21 mouse cellular contexts compared by ENCODE assay signal in the genomic region with DNA sequence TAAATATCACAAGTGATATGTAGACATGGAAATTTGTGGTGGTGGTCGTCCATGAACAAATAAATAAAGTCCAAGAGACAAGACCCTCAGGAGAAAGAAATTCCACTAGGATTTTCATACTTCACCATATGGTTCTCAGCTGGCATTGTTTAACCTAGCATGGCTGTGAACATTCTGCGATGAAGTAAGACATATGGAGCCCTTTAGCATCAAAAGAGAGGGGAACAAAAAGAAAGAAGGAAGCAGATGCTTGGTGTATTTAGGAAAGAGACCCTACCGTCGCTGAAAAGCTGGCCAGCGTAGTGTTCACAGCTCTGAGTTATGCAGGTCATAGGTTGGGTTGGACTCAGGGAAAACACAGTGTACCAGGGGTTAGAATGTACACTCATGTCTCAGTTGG.
DNase-seq lines count a peak whose midpoint lies in the region; ATAC-seq lines count a peak whose summit lies in the region.
"Had no signal": no experiment of that assay in that cellular context is flagged by ENCODE, and none has a peak within 500 bp of the region (broad histone marks: within the 10 kb centered on the region; RNA-seq: fewer than 3 reads in every experiment).

No protein-coding gene starts in this region.

- H3K4me1 ChIP-seq in forebrain, embryonic 14.5 days (ENCODE audit: control insufficient read depth, insufficient read depth, low read length), result no peaks in the 10 kb centered on the region
- no peaks in the 10 kb centered on the region for H3K4me1 ChIP-seq in forebrain, embryonic 11.5 days (replicated peaks; ENCODE audit: control insufficient read depth, insufficient read depth, low read length)
- H3K4me1 ChIP-seq in midbrain, embryonic 11.5 days (ENCODE audit: control insufficient read depth, insufficient read depth, low read length), result no peaks in the 10 kb centered on the region
- no peaks in the 10 kb centered on the region for H3K4me1 ChIP-seq in midbrain, embryonic 14.5 days (ENCODE audit: control insufficient read depth, insufficient read depth, low read length)
- H3K4me1 ChIP-seq in forebrain, embryonic 16.5 days (replicated peaks; ENCODE audit: control insufficient read depth, insufficient read depth, low read length), result no peaks in the 10 kb centered on the region
- H3K4me1 ChIP-seq: heart, embryonic 12.5 days; hindbrain, embryonic 10.5 days; hindbrain, embryonic 15.5 days had no signal

- DNase-seq in forebrain, embryonic 14.5 days (ENCODE audit: low spot score), result peak; percentile 67
- DNase-seq in forebrain, embryonic 11.5 days (ENCODE audit: low spot score), result no peak
- DNase-seq in midbrain, embryonic 11.5 days (ENCODE audit: low spot score, missing footprints), result no peak
- DNase-seq in midbrain, embryonic 14.5 days, result no peak
- DNase-seq in ovary, postnatal 36 days (ENCODE audit: low spot score), result no peak
- no peak for DNase-seq in layer of hippocampus, postnatal 36 days
- DNase-seq: adrenal gland, adult 2 months; adrenal gland, postnatal 25 days; cerebellum, adult 11 months; cerebellum, adult 8-10 months; cerebellum, postnatal 14 days; gastrocnemius, adult 2 months; gastrocnemius, postnatal 25 days; kidney, adult 11 months; kidney, adult 9 months had no signal

- no peak overlapping the region for H3K4me2 ChIP-seq in forebrain, embryonic 14.5 days (ENCODE audit: low read length)
- H3K4me2 ChIP-seq in forebrain, embryonic 11.5 days (ENCODE audit: low read depth, low read length, severe bottlenecking), result no peak overlapping the region
- no peak overlapping the region for H3K4me2 ChIP-seq in midbrain, embryonic 11.5 days
- H3K4me2 ChIP-seq in midbrain, embryonic 14.5 days (ENCODE audit: low read length), result no peak overlapping the region
- no peak overlapping the region for H3K4me2 ChIP-seq in forebrain, embryonic 16.5 days (ENCODE audit: low read length)
- H3K4me2 ChIP-seq: embryonic facial prominence, embryonic 13.5 days; heart, embryonic 12.5 days; hindbrain, embryonic 15.5 days had no signal

- H3K4me3 ChIP-seq in forebrain, embryonic 14.5 days (ENCODE audit: low read depth, low read length), result no peak overlapping the region
- H3K4me3 ChIP-seq in forebrain, embryonic 11.5 days (ENCODE audit: low read depth, low read length), result no peak overlapping the region
- no peak overlapping the region for H3K4me3 ChIP-seq in midbrain, embryonic 11.5 days (ENCODE audit: low read depth, low read length)
- H3K4me3 ChIP-seq in midbrain, embryonic 14.5 days (replicated peaks; ENCODE audit: low read depth, low read length), result no peak overlapping the region
- H3K4me3 ChIP-seq in forebrain, embryonic 16.5 days (replicated peaks; ENCODE audit: low read length), result no peak overlapping the region
- H3K4me3 ChIP-seq: embryonic facial prominence, embryonic 13.5 days; gastrocnemius, adult 2 months; heart, embryonic 12.5 days; hindbrain, embryonic 10.5 days; hindbrain, embryonic 15.5 days had no signal

- ATAC-seq in forebrain, embryonic 14.5 days, result peak; percentile 85
- ATAC-seq in forebrain, embryonic 11.5 days (replicated peaks; ENCODE audit: low FRiP score), result no peak
- ATAC-seq in midbrain, embryonic 11.5 days (ENCODE audit: low FRiP score), result 0 out of 2 replicates have a peak, but pooled peaks have one; percentile 57
- ATAC-seq in midbrain, embryonic 14.5 days (ENCODE audit: low FRiP score, low TSS enrichment), result no peak
- ATAC-seq in forebrain, embryonic 16.5 days, result peak; percentile 90
- ATAC-seq: inflammation-experienced regulatory T-cells, adult 6 months had no signal

- no peaks in the 10 kb centered on the region for H3K9me3 ChIP-seq in forebrain, embryonic 14.5 days (replicated peaks; ENCODE audit: control insufficient read depth, low read length)
- H3K9me3 ChIP-seq in forebrain, embryonic 11.5 days (ENCODE audit: control insufficient read depth, low read length), result no peaks in the 10 kb centered on the region
- no peaks in the 10 kb centered on the region for H3K9me3 ChIP-seq in midbrain, embryonic 11.5 days (ENCODE audit: control insufficient read depth, low read length)
- no peaks in the 10 kb centered on the region for H3K9me3 ChIP-seq in midbrain, embryonic 14.5 days (ENCODE audit: control insufficient read depth, low read length)
- no peaks in the 10 kb centered on the region for H3K9me3 ChIP-seq in forebrain, embryonic 16.5 days (ENCODE audit: control insufficient read depth, low read length)
- H3K9me3 ChIP-seq: embryonic facial prominence, embryonic 13.5 days; heart, embryonic 12.5 days; hindbrain, embryonic 10.5 days; hindbrain, embryonic 15.5 days had no signal

- H3K9ac ChIP-seq in forebrain, embryonic 14.5 days (ENCODE audit: low read length), result no peak overlapping the region
- H3K9ac ChIP-seq in forebrain, embryonic 11.5 days (ENCODE audit: low read length), result no peak overlapping the region
- no peak overlapping the region for H3K9ac ChIP-seq in midbrain, embryonic 11.5 days (ENCODE audit: low read length)
- H3K9ac ChIP-seq in midbrain, embryonic 14.5 days (replicated peaks; ENCODE audit: low read length), result no peak overlapping the region
- no peak overlapping the region for H3K9ac ChIP-seq in forebrain, embryonic 16.5 days (replicated peaks; ENCODE audit: low read depth, low read length)
- H3K9ac ChIP-seq: embryonic facial prominence, embryonic 13.5 days; heart, embryonic 12.5 days; hindbrain, embryonic 15.5 days had no signal

- WGBS in forebrain, embryonic 14.5 days, result 43% methylated on average over 5 of the region's 5 CpGs
- 64% methylated on average over 5 of the region's 5 CpGs for WGBS in forebrain, embryonic 11.5 days
- 58% methylated on average over 5 of the region's 5 CpGs for WGBS in midbrain, embryonic 11.5 days
- 60% methylated on average over 5 of the region's 5 CpGs for WGBS in midbrain, embryonic 14.5 days
- 27% methylated on average over 5 of the region's 5 CpGs for WGBS in forebrain, embryonic 16.5 days

- no peaks in the 10 kb centered on the region for H3K36me3 ChIP-seq in forebrain, embryonic 14.5 days (ENCODE audit: control insufficient read depth, insufficient read depth, low read length)
- no peaks in the 10 kb centered on the region for H3K36me3 ChIP-seq in forebrain, embryonic 11.5 days (ENCODE audit: control insufficient read depth, insufficient read depth, low read length)
- no peaks in the 10 kb centered on the region for H3K36me3 ChIP-seq in midbrain, embryonic 11.5 days (ENCODE audit: control insufficient read depth, insufficient read depth, low read length)
- no peaks in the 10 kb centered on the region for H3K36me3 ChIP-seq in midbrain, embryonic 14.5 days (ENCODE audit: control insufficient read depth, insufficient read depth, low read length)
- H3K36me3 ChIP-seq in forebrain, embryonic 16.5 days (ENCODE audit: control insufficient read depth, insufficient read depth), result no peaks in the 10 kb centered on the region
- H3K36me3 ChIP-seq: embryonic facial prominence, embryonic 13.5 days; heart, embryonic 12.5 days; hindbrain, embryonic 10.5 days; hindbrain, embryonic 15.5 days had no signal

- H3K27ac ChIP-seq in forebrain, embryonic 14.5 days (ENCODE audit: low read depth, low read length), result no peak overlapping the region
- no peak overlapping the region for H3K27ac ChIP-seq in forebrain, embryonic 11.5 days (ENCODE audit: low read depth, low read length)
- H3K27ac ChIP-seq in midbrain, embryonic 11.5 days (ENCODE audit: low read depth, low read length), result no peak overlapping the region
- H3K27ac ChIP-seq in midbrain, embryonic 14.5 days (replicated peaks; ENCODE audit: low read depth, low read length), result no peak overlapping the region
- no peak overlapping the region for H3K27ac ChIP-seq in forebrain, embryonic 16.5 days (ENCODE audit: low read length)
- H3K27ac ChIP-seq: embryonic facial prominence, embryonic 13.5 days; gastrocnemius, adult 2 months; hindbrain, embryonic 10.5 days; hindbrain, embryonic 15.5 days had no signal

- H3K27me3 ChIP-seq in forebrain, embryonic 14.5 days (replicated peaks; ENCODE audit: control insufficient read depth, insufficient read depth, low read length), result no peaks in the 10 kb centered on the region
- no peaks in the 10 kb centered on the region for H3K27me3 ChIP-seq in forebrain, embryonic 11.5 days (ENCODE audit: control insufficient read depth, insufficient read depth, low read length)
- H3K27me3 ChIP-seq in midbrain, embryonic 11.5 days (ENCODE audit: control insufficient read depth, insufficient read depth, low read length), result no peaks in the 10 kb centered on the region
- H3K27me3 ChIP-seq in midbrain, embryonic 14.5 days (ENCODE audit: control insufficient read depth, insufficient read depth, low read length), result no peaks in the 10 kb centered on the region
- H3K27me3 ChIP-seq in forebrain, embryonic 16.5 days (replicated peaks; ENCODE audit: control insufficient read depth, insufficient read depth, low read length), result no peaks in the 10 kb centered on the region
- H3K27me3 ChIP-seq: embryonic facial prominence, embryonic 13.5 days; heart, embryonic 12.5 days; hindbrain, embryonic 15.5 days had no signal

Comparison
In these comparisons a context has a peak if more than half of its experiments do, and no peak if none do; other contexts are left out.
1. ATAC-seq: peak in forebrain, embryonic 14.5 days (single experiment), midbrain, embryonic 11.5 days (single experiment) and forebrain, embryonic 16.5 days (single experiment); none in forebrain, embryonic 11.5 days (single experiment) and midbrain, embryonic 14.5 days (single experiment).